Mouse (Mus musculus): ENCODE results near the gene Atg7. TPM values are rescaled to one million over a fixed set of nuclear protein-coding genes. Genes with fewer than 3 reads are reported as not detected.

The Atg7 gene
- total RNA-seq, 2 experiments from 2014 or later: 7.5 to 10.3 TPM

DNA sequence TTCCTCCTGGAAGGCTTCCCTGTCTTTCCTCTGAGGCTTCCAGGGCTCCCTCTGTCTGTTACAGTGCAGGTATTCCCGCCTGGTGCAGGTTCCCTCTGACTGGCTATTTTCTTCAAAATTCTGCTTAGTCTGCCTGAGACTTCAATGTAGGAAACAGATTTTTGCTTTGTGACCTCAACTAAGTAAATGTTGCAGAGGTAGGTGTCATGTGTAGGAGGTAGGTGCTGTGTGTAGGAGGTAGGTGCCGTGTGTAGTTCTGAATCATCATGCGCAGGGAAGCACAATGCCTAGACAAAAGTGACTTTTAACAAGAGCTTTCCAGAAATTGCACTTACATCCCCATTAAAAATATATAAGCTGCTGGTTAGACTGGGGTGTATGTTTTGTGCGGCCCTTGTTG is 128.6 kb downstream of the Atg7 start:
- intact Hi-C loops (cut with DNase I; ENCODE audit: low total_unique reads): no loop called here

DNA sequence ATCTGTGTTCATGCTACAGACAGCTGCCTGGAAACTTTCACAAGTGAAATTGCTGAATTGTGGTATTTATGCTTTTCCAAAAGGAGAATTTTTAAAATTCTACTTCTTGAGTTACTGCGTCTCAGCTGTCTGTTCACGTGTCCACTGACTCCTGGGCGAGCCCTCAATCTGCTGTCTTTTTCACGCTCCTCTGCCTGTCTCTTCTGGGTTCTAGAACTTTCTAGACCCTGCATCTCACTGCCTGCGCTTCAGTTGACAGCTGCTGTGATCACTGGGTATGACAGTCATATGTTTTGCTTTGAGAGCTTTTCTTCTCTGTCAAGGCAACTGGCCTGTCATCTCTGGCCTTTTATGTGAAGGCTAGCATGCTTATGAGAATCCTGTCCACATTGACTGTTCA is 132.3 kb downstream of the Atg7 start:
- DNase-seq: no peak
- intact Hi-C loops (cut with DNase I; ENCODE audit: low total_unique reads): no loop called here

More for the DNA sequence above, 128.6 kb downstream of the Atg7 start:
- no peak for DNase-seq

DNA sequence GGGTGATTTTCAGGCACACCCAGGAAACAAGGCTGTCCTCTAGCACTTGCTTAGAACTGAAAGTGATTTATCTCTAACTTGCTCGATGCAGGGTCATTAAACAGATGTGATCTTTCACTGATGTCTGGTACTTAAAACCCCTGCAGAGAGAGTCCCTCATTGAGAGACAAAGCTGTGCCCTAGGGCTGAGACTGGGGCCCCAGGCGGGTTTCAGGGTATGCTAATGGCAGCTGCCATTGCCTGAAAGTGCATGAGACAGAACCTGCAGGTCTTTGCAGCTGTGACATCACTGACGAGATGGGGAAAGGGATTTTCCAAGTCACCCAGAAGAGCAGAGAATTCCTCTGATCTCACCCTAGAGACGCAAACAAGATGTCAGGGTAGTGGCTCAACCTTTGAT is 135.0 kb downstream of the Atg7 start:
- no peak for DNase-seq
- intact Hi-C loops (cut with DNase I; ENCODE audit: low total_unique reads): no loop called here

DNA sequence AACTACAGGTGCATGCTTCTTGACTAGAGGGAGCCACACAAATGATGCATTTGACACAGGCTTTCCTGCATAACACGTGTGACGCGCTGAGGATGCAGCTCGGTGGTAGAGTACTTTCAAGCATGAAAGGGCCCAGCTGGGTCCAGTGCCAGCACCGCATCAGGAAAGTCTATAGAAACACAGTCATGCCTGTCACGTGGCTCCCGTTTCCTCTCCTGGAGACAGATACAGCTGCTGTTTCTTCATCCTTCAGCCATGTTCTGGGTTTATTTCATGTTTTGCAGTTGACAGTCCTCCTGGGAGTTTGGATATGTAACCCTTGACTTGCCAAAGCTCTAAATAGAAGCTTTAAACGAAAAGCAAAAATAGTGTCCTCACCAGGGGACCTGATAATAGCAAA is 135.8 kb downstream of the Atg7 start:
- intact Hi-C loops (cut with DNase I; ENCODE audit: low total_unique reads): no loop called here

DNA sequence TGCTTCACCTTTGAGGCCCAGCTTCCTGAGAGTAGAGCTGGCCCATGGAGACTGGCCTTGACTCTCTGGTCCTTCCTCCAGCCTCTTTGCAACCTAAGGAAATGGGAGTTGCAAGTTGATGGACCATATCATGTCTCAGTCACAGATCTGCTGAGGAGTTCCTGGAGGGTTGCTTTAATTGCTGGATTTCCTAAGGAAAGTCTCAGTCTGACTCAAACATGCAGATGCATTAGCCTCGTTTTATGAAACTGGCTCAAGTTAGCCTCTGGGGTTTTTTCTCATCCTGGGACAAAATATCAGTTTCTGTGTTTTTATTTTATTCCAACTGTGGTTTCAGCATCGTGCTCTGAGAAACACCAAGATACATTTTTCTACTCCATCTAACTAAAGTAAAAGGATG is 137.7 kb downstream of the Atg7 start:
- intact Hi-C loops (cut with DNase I; ENCODE audit: low total_unique reads): no loop called here
- no peak for DNase-seq

More for the DNA sequence above, 135.8 kb downstream of the Atg7 start:
- no peak for DNase-seq

DNA sequence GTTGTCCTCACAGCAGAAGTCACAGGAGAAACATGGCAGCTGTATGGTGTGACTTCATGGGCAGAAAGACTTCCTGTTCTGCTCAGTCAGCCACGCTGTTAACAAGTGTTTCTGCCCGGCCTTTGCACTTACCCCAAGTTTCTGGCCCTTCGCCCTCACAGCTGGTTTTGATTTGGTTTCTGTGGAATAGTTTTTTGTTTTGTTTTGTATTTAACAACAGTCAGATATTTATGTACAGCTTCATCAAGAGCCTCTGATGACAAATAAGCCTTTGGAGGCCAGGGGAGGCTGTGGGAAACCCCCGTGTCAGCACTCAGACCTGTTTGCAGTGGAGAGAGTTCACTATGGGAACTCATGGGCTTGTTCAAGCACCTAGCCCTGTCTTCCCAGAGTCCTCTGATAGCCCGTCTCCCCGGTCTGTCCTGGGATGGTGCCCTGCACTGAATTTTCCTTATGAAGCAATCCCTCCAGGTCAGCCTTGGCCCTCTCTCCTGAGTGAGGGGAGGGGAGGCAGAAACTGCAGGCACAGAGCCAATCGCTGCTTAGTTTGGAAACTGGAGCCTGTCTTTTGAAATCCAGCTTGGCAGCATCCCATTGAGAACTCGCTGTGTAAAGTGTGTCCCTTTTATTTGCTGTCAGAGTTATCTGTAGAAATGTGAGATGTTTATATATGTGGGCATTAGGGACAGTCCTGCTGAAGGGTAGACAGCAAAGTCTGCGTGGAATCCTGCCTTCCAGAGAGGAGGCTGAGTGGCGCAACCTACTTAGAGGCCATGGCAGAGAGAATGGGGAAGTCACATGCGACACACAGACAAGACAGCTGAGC is 138.7 kb downstream of the Atg7 start:
- DNase-seq: peak; percentile 87

DNA sequence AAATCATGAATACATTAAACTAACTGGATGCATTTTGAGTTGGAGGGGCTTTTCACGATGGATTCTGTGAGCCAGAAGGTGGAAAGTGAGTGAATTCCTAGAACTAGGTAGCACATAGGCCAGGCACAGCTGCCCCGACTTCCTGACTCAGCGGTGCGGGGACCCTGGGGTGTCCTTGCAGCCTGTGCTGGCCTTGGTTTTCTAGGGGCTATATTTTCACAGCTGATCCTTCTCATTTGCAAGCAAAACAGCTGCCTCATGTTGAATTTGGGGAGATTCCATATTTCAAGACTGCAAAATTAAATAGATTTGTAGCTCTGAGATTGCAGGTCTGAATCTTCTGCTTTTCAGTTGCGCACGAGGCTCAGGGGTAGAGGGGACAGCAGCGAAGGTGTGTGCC is 139.6 kb downstream of the Atg7 start:
- intact Hi-C loops (cut with DNase I; ENCODE audit: low total_unique reads): no loop called here
- no peak for DNase-seq

More for the DNA sequence above, 138.7 kb downstream of the Atg7 start:
- intact Hi-C loops (cut with DNase I; ENCODE audit: low total_unique reads): no loop called here

DNA sequence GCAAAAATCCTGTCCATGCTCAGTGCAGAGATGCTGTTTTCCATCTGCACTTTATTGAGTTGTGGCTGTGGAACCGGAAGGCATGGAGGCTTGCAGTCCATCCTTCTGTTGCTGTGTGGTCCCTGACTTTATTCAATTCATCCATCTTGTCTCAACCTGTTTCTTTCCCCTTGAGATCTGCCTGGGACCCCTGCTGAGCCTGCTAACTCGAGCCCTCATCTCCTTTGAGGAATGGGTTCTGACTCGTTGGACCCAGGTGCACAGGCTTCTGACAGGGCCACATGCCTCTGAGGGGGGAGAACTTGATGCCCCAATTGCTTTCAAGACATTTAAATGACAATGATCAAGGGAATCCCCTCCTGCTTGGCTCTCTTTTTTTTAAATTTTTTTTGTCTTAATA is 143.6 kb downstream of the Atg7 start:
- intact Hi-C loops (cut with DNase I; ENCODE audit: low total_unique reads): no loop called here
- DNase-seq: no peak

DNA sequence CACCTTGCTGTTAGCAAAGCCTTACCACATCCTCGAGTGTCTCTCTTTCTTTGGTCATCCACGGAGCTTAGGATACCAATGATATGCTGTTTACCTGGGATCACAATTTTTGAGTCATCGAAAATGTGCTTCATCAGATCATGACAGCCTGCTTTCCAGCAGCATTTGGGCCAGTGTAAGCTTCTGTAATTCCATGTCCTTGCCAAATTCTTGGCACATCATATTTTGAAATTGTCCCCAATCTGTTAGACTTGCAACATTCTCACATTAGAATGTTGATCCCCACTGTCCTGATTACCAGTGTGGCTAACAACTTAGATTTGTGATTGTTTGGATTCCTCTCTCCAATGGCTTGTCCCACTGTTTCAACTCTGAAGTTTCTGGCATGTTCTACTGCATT is 144.7 kb downstream of the Atg7 start:
- no peak for DNase-seq
- intact Hi-C loops (cut with DNase I; ENCODE audit: low total_unique reads): no loop called here

DNA sequence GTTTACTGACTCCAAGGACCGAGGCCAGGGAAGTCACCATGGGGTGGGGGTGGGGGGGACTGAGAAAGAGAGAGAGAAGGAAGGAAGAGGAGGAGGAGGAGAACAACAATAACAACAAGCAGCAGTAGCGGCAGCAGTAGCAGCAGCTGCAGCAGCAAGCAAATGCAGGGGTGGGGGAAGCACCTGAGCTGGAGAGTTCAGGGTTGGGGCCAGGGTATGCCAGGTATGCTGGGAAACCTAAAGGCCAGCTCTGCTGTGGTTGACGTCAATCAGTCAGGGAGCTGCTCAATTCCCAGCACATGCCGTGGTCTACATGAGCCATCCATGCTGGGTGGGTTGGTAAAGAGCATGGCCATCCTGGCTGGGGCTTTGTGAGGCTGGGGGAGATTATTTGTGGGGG is 145.8 kb downstream of the Atg7 start:
- intact Hi-C loops (cut with DNase I; ENCODE audit: low total_unique reads): no loop called here
- no peak for DNase-seq

DNA sequence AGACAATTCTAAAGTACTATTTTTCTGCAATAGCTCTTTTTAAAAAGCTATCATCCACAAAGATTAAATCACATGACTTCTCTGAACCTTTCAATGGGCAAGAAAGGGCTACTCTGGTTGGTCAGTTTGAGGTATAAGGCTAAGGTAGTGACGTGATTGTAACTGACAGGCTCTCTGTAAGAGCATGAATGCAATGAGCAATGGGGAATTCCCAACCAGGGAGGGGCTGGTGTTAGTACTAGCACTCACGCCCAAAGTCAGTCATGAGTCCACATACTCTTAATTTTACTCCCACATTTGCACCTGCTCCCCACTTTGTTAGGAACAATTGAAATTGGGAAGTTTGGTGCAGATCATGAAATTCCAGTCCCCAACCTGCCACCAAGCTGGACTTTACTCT is 147.2 kb downstream of the Atg7 start:
- DNase-seq: no peak

DNA sequence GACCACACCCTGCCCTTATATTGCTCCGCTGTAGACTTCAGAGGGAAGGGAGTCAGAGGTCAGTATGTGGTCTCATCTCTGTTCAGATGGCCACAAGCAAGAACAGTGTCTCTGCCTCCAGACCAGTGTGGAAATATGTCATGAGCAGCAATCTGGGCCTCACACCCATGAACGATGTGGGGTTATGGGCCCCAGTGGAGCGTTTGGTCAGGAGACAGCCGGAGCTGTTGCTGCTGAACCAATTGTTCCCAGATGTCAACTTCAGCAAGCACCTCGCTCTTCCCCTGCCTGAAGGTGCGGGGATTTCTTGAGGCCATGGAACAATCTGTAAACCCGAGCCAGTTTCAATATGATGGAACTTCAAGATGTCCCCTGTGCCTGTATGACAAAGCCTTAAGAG is 148.0 kb downstream of the Atg7 start:
- intact Hi-C loops (cut with DNase I; ENCODE audit: low total_unique reads): no loop called here
- no peak for DNase-seq

More for the DNA sequence above, 147.2 kb downstream of the Atg7 start:
- intact Hi-C loops (cut with DNase I; ENCODE audit: low total_unique reads): no loop called here

DNA sequence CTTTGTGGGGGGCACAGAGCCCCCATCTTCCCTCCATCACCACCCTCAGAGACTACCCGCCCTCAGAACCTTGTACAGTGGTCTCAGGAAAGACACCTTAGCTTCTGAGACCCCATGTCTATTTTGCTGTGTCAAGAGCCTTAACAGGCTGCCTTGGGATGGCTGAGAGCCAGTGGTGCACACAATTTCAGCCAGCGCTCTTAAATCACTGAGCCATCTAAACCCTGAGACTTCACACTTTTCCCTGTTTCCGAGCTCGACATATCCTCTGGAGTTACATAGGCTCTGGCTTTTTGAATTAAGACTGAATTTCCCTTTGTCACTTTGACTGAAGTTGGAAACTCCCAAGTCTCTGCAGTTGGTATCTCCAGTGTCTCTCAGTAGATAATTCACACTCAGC is 148.9 kb downstream of the Atg7 start:
- no peak for DNase-seq
- intact Hi-C loops (cut with DNase I; ENCODE audit: low total_unique reads): no loop called here

DNA sequence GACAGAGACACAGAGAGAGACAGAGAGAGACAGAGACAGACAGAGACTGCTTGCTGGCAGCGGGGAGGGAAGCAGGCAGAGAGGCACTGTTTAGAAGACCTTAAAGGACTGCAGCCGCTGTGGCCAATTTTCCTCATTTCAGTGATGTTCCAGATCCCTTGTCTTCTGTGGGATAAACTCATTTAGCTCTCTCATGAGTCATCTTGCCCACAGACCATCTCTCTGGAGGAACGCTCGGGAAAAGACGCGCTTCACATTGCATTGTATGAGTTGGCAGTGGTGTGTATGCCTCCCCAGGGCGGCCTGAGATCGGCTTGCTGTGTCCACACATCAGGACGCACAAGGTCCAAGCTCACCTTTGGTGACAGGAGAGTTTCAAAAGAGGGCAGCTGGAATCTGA is 151.8 kb downstream of the Atg7 start:
- no peak for DNase-seq
- intact Hi-C loops (cut with DNase I; ENCODE audit: low total_unique reads): no loop called here

DNA sequence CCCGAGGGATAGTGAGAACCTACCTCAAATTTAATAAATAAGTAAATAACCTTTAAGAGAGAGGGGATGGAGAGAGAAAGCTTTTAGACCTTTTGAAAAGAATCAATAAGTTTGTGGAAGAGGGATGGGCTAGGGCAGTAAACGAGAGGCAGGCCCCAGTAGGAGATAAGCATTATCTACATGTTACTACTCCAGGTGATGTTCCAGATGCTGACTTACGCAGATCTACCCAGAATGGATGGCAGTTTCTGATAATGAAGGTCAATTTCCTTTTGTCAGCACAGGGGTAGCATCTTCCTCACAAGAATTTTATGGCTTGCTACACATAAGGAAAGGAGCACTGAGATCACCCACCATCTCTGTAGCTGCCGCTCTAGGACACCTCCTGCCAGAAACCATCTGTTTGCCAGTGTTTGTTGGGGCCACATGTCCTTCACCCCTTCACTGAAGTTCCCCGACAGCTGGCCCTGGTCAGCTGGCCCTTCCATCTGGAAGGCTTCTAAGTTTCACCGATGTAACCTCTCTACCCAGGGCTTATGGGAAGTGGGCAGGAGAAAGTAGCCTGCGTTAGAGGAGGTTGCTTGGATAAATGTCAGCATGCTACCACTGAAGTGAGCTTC is 152.9 kb downstream of the Atg7 start:
- DNase-seq: peak; percentile 23
- intact Hi-C loops (cut with DNase I; ENCODE audit: low total_unique reads): no loop called here

DNA sequence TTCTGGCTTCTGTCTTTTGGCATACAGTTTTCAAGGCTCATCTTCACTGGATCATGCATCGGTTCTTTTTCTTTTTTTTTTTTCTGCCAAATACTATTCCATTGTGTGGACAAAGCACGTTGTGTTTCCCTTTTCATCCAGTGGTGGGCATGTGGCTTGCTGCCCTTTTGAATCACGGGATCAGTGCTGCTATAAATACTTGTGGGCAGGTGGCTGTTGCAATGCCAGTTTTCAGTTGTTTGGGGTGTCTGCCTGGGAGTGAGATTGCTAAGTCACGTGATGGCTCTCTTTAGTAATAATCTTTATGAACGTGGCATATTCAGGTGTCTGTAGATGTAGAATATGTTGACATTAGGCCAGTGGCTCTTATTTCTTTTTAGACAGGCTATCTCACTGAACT is 155.0 kb downstream of the Atg7 start:
- intact Hi-C loops (cut with DNase I; ENCODE audit: low total_unique reads): no loop called here
- no peak for DNase-seq

DNA sequence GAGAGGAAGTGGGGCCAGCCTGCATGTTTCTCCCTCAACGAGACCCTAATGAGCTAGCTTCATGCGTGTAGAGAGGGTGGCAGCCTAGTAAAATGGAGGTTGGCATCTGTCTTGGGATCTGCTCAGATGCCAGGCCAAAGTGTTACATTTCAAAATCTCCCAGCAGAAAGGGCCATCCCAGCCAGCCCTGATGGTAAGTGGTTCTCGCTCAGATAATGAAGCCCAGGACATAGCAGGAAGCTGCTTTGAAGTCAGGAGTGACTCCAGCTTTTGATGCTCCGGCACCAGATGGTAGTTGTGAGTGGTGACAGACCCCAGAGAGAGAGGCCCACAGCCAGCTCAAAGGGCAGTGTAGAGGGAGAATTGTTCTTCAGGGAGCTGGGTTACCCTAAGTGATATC is 155.8 kb downstream of the Atg7 start:
- DNase-seq: no peak
- intact Hi-C loops (cut with DNase I; ENCODE audit: low total_unique reads): no loop called here

DNA sequence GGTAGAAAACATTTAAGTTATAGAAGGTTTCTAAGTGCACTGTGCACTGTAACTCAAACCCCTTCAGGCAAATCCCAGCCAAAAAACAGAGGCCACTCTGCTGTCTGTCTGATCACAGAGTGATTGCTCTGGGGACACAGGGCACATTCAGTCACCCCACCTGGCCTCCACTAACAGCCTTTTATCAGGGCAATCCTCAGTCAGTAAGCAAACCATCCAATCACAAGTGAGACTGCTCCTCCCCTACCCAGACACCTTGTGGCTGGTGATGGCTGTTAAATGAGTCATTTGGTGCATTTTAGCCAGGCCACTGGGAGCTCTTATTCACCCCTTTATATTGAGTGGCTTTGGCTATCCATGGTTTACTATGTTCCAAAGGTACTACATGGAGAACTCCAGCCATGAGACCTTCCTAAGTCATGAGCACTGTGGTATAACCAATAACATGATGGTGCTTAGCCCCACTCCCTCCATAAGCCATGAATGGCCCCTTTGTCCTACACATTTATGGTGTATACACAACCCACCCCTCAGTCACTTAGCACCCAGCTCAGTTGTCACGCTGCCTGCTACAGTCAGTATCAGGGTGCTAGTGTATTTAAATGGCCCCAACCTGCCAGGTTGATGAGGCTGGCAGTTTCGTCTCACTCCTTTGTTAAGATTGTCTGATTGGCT is 157.5 kb downstream of the Atg7 start:
- intact Hi-C loops (cut with DNase I; ENCODE audit: low total_unique reads): loop anchor here (10.0 kb wide), 1 partner anchor 76 kb away; no protein-coding TSS in a partner anchor
- no peak for DNase-seq

DNA sequence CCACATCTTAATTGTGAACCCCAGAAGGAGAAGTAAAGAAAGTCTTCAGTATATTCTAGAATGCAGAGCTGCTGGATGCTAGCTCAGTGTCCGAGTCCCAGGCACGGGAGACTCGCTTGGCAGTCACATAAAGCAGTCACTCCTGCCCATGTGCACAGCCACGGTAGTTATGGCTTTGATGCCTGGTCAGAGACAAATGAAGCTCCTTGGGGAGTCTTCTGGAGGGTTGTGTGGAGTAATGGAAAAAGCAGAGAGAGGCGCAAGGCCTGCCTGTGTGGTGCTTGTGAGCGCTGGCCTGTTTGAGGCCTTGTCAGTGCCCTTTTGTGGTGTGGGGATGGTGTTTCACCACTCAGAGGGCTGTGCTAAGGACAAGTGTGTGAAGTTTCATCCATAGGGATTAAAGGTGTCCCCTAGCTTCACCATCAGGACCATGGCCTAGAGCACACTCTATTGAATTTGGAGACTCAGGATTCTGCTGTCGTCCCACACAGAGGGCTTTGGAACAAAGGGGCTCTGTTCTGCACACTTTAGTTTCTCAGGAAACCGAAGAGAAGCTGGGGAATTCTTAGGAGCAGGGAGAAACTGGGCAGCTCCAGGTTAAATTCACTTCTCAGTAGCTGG is 161.1 kb downstream of the Atg7 start:
- no peak for DNase-seq
- intact Hi-C loops (cut with DNase I; ENCODE audit: low total_unique reads): loop anchor here (10.0 kb wide), 1 partner anchor 79 kb away; no protein-coding TSS in a partner anchor

DNA sequence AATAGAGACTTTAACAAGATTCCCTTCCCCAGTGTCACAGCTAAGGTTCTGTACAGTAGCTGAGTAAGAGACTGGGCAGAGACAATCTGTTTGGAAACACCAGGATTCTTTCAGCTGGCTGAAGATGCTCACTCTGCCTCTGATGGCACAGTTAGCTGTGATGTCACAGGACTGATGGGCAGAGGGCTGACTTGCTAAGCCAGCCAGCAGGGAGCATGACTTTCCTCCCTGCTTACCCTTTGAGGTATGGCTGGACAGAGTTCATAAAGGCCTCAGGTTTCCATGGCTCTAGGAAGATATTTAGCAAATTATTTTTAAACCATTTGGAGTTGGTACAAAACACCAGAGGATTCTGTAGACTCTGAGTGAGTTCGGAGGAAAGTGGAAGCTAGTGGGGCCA is 162.0 kb downstream of the Atg7 start:
- intact Hi-C loops (cut with DNase I; ENCODE audit: low total_unique reads): loop anchor here (10.0 kb wide), 1 partner anchor 80 kb away; no protein-coding TSS in a partner anchor
- no peak for DNase-seq
